Mouse (Mus musculus) small intestine, adult 2 months (tissue): ENCODE results near the gene Cdc27.
"Not testable (repeated sequence)": the region's sequence is repeated elsewhere in the genome, so short reads cannot be mapped to it uniquely, and the experiment has no call there.

Experiments used
- CTCF ChIP-seq: fragments of 200-500 bp; IDR thresholded peaks from 2 replicates; pipeline ENCODE4 v1.5.1; 2012; ENCODE audit warnings: low read depth, mild to moderate bottlenecking, control low read depth, inconsistent platforms, low read length, moderate library complexity, mixed read lengths; ENCODE audit not compliant: insufficient replicate concordance, insufficient read length; ENCODE audit errors: extremely low read depth
- POLR2A ChIP-seq: fragments of 200-500 bp; IDR thresholded peaks from 2 replicates; pipeline ENCODE4 v1.6.1; 2012; ENCODE audit warnings: low read depth, mild to moderate bottlenecking, control low read depth, inconsistent platforms, low read length, moderate library complexity

GRCm38 (mm10) chr11:104543337-104543736 is 7.1 kb downstream of the Cdc27 start:
- not testable (repeated sequence) for TF ChIP-seq POLR2A, CTCF
